Mouse (Mus musculus) retina, postnatal 1 day (tissue): ENCODE measurements around the gene D8Ertd738e.
A peak's percentile ranks its signal among the peaks of the same experiment; 100 is the strongest.

Experiments used
- DNase-seq: peaks from one replicate; pipeline ENCODE4 v3.0.0-alpha.2; 2012

D8Ertd738e gene

DNA sequence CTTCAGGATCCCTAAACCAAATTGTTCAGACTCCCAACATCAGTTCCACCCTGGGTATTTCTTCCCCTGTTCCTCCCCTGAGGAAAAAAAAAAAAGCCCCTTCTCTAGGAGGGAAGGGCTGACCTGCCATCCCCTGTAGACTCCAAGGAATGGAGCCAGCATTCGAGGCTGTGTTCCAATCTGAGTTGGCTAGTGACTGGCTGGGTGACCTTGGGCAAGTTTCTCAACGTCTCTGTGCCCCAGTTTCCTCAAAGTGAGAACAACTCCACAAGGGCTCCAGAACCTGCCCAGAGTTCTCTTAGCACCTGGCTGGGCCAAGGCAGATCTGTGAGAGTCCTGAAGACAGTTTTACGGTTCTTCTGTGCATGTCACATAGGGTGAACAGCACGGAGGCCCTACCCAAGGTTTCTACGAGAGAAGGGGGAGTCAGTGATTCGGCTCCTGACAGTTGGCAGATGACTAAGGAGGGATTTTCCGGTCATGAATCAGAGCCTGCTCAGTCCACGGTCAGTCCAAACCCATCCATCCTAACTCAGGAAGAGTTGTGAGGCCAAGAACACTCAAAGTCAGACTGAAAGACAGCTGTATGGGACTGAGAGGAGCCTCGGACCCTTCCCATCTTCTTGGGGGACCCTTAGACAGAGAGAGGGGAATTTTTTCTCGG, 13.6 kb downstream of the D8Ertd738e start:
- DNase-seq: no peak

DNA sequence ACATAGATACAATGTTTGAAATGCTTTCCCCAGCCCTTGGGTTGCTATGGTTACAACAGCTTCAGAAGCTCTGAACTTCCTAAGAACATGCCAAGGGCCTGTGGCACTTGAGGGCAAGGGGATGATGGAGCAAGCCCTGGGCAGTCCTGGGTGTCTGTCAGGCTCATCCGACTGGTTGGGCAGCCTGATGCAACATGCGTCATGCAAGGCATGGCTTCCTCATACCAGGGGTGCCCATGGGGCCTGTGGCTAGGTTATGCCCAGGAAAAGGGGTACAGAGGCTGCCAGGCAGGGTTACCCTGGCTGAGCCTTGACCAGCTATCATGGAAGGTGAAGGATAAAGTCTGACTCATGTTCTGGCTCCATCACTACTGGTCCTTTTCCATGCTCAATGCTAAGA, 16.5 kb downstream of the D8Ertd738e start:
- DNase-seq: no peak

GRCm38 (mm10) chr8:84230735-84231134, 18.8 kb downstream of the D8Ertd738e start:
- DNase-seq: peak; percentile 12

GRCm38 (mm10) chr8:84223322-84224029, 26.0 kb downstream of the D8Ertd738e start:
- no peak for DNase-seq

GRCm38 (mm10) chr8:84222566-84223165, 26.9 kb downstream of the D8Ertd738e start:
- DNase-seq: no peak

DNA sequence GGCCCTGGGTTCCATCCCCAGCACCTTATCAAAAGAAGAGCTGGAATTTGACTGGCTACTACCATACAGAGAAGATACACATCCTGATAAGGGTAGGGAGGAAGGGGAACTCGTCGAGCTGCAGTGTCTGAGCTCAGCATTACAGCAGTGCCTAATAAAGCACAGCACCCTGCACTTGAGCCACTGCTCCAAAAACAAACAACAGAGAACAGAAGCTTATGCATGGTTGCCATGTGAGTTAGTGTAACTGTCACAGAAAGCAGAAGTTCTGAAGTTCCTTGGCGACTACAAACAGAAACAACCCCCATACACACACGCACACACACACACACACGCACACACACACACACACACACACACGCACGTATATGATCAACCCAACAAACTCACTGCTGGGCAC, 29.4 kb downstream of the D8Ertd738e start:
- no peak for DNase-seq

- no peak for DNase-seq
These were observed 31.4 kb downstream of the D8Ertd738e start for GRCm38 (mm10) chr8:84218143-84218542.

DNA sequence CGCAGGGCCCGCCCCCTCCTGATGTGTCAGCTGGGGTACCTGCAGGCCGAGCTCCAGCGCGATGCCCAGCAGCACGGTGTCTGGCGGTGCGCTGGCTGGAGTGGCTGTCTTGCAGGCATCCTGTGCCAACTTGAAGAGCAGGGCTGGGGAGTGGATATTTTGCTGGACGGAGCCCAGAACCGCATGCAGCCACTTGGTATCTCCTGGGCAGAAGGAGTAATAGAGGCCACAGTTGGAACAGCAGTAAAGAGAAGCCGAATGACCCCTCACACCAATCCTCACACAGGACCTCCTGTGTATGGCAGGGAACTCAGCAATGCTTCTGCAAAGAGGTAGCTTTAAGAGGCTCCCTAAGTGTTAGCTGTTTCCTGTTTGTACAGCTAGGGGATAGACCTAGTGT, 32.3 kb downstream of the D8Ertd738e start:
- DNase-seq: no peak

- no peak for DNase-seq
These were observed 36.2 kb downstream of the D8Ertd738e start for GRCm38 (mm10) chr8:84213277-84213676.

DNA sequence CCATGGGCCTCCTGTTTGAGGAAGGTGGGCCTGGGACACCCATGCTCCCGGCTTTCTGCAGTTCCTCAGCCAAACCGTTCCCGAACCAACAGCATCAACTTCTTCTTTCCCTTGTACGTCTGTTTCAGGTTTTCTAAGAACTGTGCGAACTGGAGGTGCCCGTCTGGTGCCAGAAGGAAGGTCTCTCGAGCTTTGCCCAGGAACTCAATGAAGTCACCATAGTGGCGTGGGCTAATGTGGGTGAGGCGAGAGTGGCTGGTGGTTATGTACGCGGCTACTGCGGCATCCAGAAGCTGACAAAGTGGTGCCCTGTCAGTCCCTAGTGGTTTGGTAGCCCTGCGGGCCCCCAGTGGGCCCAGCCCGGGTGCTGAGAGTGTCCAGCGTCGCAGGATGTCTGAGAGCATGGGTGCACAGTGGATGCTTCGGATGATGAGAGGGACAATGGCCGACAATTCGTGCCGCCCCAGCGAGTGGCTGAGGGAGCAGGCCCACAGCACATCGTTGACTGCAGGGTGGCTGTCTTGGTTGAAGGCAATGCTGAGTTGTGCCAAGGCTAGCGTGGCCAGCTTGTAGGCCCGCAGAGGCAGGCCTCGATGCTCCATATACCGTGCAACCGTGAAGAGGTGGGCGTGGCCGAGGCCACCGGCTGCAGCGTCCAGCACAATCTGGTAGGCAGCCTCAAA, 37.5 kb downstream of the D8Ertd738e start:
- no peak for DNase-seq

DNA sequence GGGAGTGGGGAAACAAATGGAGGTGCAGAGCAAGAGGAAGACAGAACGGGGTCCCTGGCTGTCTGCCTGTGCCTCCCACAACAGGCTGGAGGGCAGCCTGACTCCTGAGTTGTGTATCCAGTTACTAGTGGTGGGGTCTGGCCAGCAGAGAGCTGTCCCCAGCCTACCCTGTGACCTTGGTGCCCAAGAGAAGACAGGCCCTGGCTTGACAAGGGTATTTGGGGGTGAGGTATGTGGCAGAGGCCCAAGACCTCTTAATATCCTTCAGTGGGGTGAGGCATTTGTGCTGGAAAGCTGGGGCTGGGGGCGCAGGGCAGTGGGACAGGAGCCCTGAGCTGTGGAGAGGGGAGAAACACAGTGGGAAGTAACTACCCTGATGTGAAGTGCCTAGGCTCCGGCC, 38.3 kb downstream of the D8Ertd738e start:
- DNase-seq: no peak

DNA sequence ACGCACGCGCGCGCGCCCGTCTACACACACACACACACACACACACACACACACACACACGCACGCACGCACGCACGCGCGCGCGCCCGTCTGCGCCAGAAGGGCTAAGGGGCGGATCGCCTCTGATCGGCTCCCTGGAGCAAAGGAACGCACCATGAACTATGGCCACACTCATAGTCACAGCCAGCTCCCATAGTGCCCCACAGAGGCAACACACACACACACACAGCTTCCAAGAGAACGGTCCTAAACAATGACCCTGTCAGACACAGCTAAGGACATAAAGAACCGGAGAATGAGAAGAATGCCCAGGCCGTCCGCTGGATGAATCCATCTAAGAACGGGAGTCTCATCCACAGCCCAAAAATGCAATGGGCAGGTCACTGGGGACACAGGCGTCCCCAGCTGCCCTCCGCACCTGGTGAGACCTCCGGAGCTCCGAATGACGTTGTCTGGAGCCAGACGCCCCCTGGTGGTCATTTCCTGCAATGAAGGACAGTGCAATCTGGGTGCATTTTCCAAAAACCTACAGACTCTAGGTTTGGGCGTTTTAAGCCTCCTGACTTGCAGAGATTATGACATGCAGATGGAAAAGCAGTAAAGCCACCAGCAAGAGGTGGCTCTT, 39.2 kb downstream of the D8Ertd738e start:
- peak; percentile 85 for DNase-seq

DNA sequence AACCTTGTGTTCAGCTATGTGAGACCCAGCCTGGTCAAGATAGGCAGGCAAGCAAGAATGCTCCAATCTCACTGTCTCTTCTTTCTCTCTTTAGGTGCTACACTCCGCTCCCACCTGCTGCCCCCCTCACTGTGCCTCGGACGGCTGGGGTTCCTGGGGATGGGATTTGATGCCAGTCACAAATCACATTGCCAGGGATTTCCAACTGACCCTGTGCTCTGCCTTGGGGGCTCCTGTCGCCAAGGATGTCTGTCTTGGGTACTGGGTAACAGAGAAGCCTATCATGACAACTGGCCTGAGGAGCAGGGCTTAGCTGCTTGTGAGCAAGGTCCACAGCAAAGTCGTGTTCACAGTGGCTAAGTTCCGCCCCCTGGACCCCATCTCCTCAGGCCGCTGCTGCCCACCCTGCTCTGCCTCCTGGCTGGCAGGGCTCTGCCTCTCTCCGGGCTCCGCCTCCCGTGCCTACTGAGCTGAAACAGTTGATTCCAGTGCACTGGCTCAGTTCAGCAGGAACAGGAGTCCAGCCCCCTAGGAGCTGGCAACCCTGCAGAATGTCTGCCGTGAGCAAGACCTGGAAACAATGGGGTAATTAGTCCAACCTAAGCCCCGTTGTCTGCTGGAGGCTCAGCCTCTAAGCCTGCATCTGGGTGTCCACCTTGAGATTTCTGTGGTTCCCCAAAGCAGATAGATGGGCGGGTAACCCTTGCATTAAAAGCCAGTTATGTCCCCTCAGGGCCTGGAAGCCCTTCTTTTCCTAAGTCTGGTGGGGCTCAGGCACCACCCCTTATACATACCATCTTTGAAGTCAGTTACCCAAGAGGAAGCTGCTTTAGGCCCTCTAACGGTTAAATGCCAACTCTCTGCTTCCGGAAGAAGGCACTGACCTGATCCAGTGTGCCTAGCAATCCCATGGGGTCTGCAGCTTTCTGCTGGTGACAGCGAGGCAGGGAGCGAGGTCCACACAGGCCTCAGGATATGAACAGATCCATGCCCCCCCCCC, 40.8 kb downstream of the D8Ertd738e start:
- DNase-seq: peak; percentile 66

- DNase-seq: peak; percentile 64
These were observed 41.7 kb downstream of the D8Ertd738e start for GRCm38 (mm10) chr8:84207811-84208210.

- DNase-seq: no peak
These were observed 42.9 kb downstream of the D8Ertd738e start for GRCm38 (mm10) chr8:84206666-84207065.

- DNase-seq: no peak
These were observed 44.4 kb downstream of the D8Ertd738e start for GRCm38 (mm10) chr8:84205073-84205472.

- no peak for DNase-seq
These were observed 45.3 kb downstream of the D8Ertd738e start for GRCm38 (mm10) chr8:84203975-84204772.

DNA sequence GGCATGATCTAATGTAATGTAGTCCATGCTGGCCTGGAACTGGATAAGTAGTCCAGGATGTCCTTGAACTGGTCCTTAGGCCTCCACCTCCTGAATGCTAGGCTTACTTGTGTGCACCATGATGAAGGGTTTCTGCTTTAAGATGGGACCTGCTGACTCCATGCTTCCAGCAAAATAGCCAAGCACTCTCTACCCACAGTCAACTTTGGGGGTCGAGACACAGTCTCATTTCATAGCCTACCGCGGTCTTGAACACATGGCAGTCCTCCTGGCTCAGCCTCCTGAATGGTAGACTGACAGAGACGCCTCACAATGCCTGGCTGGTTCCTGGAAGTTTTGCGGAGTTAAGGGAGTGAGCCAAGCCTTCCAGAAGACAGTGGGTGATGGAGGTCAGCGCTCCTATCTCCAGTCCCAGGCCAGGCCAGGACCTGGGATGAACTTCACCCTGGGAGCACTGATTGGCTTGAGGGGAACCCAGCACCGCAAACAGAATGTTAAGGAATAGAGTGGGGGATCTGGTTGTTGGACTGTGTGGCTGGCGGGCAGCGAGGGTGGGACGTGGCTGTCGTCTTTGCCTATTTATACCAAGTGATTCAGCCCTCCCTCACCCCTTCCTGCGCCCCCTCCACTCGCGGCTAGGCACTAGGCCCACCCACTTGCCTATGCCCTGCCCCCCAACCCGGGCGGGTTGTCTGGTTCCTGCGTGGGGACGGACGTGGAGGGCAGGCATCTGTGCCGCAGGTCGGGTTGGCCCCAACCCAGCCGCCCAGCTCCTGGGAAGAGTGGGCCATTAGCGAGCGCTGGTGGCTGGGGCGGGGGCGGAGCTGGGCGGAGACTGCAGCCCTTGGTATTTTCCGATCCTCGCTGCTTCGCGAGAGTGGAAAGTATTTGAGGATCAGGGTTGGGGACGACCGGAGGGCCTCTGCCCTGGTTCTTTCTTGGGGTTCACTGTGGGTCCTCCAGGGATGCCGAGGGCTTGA, 46.3 kb downstream of the D8Ertd738e start:
- DNase-seq: peak; percentile 80

DNA sequence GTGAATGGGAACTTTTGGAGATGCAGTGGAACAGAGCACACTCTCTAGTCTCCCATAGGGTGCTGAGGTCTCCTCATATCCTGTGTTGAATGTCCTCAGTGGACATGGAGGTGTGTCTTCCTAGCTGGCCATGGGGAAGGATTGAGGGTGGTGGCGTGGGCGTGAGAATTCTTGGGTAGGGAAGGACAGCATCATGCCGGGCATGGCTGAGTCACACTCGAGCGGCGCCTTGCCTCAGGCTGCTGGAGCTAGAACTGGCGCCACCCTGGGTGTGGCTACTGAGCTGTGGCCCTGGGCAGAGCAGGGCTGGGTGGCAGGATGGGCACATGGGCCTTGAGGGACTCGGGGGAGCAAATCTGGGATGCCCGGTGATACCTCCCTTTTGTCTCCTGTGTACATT, 47.1 kb downstream of the D8Ertd738e start:
- DNase-seq: no peak
